Mouse (Mus musculus) heart, adult 9 months (tissue): ENCODE measurements around the gene Ift57.

Source experiments
- DNase-seq, 2 experiments: peaks; one replicate each; pipeline ENCODE4 v3.0.0; 2022; ENCODE audit warnings: low spot score in 2 of 2

Gene Ift57

DNA sequence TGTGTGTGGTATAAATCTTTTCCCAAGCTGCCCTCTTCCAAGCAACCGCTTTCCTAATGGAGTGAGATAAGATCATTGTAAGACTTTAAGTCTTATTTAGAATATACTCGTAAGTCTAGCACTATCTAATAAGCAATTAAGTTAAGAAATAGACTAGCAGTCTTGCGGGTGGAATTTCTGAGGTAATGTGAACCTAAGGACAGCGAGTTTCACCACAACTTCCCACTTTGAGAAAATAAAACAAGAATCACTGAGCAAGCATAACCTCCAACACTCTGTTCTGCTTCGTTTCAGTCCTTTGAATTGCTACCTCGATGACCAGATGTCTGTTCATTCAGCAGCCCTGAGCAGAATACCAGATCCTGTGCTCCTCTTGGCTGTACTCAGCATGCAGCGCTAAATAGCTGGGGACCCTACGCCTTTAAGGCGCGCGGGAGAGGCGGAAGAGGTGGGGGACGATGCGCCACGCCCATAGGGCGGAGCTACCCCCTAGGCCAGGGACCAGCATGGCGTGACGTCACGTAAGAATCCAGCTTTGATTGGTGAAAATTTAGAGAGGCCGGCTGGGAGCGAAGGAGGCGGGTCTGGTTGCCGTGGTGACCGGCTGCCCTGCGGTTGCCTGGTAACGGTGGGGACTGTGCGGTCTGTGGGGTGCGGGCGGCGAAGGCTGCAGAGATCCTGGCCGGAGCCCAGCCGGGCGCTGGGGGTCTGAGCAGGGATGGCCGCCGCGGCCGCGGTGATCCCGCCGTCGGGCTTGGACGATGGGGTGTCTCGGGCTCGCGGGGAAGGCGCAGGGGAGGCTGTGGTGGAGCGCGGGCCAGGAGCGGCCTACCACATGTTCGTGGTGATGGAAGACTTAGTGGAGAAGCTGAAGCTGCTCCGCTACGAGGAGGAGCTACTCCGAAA, at the start of gene Ift57:
TSS of gene Ift57 (plus strand) at position 614 of the 906 bp plus-strand sequence.
- DNase-seq: peak; percentile 98 to 99

DNA sequence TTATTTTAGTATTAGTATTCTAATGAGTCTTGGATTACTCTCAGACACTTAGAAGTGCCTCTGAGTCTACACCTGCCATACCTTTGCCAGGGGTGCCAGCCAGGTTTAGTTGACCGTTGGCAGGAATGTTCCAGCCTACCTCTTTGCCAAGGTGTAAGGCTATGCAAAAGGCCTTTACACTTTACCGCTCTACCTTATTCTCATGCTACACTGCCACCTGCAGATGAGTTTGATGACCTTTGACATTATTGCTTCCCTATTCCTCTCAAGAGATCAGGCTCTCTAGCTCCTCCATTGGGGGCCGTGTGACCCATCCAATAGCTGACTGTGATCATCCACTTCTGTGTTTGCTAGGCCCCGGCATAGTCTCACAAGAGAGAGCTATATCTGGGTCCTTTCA, 41.9 kb upstream of the Ift57 start:
- no peak for DNase-seq

DNA sequence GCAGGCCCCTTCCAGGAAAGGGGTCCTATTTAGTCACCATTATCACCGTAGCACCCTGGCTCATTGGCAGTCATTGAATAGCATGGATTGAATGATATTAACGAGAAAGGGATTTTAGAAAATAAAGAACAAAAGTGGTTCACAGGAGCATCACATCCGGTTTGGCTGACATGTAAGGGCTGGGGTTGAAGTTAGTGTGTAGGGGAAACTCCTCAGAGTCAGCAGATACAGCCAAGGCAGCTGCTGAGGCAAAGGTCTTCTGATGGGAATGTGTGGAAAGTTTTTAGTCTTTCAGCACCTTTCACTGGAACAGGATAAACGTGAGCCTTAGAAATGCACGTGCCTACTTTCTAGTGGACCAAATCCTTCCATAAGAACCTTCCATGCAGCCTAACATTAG, 41.0 kb upstream of the Ift57 start:
- DNase-seq: no peak

DNA sequence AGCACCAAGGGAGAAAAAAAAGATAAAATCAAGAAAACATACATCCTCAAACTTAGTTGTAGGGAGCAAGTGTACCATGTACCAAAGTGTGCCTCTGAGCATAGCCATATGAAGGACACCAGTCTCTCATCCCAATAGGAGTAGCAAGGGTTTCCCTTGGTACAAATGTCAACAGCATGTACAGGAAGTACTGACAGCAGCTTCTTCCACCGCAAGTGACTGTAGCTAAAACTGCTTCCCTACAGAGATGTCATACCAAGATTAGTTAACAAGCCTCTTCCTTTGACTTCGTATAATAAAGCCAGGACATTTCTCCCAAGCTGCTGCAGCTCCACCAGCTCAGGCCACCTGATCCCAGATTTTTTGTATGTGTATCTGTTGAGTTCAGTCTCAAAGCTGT, 39.9 kb upstream of the Ift57 start:
- DNase-seq: no peak

DNA sequence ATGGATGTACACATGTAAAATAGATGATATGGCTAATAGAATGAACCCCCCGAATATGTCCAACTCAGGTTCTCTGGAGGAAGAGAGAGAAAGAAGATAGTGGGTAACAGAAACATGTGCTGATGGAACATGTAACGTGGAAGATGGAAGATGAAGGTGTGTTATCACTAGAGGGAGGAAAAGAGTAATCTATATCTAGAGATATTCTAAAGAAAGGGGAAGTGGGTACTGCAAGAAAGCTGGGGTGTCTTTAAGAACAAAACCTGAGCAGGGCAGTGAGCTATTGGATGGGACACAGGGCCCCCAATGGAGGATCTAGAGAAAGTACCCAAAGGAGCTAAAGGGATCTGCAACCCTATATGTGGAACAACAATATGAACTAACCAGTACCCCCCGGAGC, 38.9 kb upstream of the Ift57 start:
- no peak for DNase-seq

DNA sequence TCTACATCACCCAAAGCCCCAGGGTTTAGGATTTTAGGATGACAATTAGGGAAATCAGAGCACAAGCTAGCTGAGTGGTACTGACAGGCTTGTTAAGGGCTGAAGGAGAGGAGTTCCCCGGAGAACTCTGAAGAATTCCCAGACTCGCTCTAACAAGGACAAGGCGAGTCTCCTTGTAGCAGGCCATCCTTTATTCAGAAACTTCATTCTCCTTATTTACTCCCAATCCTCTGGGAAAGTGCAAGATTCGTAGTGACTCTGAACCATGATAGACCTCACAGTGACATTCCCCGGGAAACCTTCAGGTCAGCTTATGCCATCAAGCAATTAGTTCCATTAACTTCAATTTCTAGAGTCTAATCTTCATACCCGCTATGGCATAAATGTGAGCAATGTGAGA, 36.8 kb upstream of the Ift57 start:
- no peak for DNase-seq

DNA sequence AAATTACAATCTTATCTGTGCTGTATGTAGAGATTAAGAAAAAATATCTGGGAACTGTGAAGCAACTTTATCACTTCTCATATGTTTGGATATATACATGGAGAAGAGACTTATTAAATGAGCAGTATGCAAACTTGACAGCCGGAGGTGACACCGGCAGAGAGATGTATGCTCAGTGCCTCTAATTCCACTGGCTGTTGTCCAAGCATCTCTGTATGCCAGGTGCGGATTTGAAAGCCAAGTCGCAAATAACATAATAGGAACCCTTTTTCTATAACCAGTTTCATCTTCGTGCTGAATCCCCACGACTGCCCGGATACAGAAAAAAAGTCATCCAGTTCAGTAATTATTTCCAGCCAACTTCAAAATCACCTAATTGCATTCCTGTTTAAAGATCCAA, 34.4 kb upstream of the Ift57 start:
- DNase-seq: no peak

DNA sequence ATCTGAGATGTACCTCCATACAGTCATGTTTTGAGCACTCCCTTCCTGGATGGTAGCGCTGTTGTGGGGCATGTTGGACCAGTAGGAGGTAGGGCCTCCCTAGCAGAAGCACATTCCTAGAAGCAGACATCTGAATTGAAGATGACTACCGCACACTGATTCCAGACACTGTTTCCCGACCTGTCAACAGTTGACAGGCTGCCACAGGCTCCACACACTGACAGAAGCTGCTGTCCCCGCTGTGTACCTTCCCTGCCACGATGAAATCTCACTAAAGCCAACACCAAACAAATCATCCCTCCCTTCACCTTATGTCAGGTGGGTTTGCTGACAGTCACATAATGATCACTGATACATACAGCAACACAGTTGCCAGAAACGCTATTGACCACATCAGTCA, 19.4 kb upstream of the Ift57 start:
- no peak for DNase-seq

DNA sequence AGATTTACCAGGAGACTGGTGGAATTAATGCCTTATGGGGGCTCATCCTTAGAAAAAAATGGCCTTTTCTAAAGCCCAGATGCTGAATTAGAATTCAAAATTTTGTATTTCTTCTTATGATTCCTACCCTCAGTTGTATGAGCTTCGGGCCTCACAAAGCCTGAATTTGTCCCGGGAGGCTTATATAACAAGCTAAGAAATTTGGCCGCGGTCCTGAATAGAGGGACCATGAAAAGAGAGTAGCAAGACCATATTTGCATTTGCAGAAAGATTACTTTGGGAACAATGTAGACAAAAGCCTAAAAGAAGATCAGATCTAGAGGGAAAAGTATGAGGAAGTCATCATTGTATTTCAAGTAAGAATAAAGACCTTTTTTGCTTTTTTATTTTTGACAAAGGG, 14.1 kb upstream of the Ift57 start:
- DNase-seq: no peak

DNA sequence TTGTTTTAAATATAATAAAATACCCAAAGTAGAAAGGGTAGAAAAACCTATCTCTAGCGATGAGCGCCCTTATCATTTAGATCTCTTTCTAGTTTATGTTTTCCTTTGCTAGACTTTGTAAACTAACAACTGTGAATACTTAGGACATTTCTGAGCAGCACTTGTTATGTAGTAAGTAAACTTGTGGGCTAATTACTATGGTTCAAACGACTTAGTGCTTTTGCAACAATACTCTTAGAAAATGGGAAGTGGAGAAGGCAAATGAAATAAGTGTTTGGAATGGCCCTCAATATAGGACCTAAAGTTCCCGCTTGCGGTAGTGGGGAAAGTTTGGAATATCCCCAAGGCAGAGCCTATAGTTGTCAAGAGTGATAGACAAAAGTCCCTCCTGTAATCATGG, 788 bp downstream of the Ift57 start:
- DNase-seq: no peak

DNA sequence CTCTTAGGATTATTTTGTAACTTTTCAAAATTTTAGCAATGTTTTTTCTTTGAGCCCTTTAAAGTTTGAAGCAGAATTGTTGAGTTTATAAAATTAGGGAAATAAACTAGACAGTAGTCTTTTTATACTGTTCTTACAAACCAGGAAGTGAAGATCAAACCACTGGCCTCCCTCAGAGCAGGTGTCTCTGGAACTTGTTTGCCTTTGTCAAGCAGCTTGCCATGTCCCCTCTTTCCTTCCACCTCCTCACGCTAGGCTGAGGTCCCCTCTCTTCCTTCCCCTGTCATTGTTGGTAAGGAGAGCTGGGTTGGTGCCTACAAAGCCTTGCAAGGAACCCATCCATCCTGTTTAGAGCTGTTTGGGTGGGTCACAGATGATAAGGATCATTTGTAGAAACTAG, 9.0 kb downstream of the Ift57 start:
- DNase-seq: no peak

DNA sequence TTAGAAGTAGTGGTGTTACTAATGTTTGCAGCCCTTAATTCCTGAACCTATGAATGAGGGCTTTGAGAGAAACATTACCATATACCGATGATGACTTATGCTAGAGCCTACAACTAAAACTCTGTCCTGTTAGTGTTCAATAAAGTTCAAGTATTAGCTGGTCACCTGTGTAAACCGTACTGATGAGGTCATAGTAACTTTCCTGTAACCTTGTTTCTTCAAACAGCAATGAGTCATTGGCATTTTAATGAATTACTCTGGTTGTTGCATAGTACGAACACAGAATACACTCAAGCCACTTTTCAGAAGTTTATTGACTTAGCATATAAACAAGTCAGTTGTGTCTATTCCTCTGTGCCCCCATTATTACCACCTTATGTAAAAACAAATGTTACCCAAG, 11.2 kb downstream of the Ift57 start:
- DNase-seq: no peak

DNA sequence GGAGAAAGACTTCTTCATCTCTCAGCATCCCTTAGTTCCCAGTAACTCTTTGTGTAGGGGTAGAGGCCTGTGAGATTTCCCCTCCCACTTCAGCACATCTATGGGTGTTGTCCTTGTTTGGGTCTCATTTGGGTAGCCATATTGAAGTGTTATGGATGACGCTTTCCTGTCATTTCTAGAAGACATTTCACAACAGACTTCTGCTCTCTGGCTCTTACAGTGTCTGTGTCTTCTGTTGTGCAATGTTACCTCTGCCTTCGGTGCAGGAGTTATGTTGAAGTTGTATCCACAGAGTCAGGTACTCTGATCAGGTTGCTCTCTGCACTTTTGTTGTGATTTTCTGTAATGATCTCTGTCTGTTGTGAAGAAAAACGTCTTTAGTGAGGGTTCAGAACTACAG, 14.3 kb downstream of the Ift57 start:
- DNase-seq: no peak

DNA sequence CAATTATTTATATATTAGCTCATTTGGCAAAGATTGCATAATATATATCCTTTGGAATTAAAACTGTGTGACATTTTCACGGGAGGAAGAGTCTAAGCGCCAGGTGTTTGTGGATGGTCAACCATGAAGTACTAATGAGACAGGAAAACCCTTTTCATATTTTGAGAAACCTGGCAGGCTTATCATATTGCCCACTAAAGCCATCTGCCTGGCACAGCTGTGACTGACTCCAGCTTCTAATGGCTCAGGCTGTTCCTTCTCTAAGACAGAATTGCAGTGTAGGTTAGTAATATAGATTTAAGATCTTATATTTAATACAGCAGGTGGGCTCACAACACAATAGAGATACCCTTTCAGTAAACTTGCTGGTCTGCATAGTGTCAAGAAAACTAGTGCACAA, 21.6 kb downstream of the Ift57 start:
- DNase-seq: no peak

DNA sequence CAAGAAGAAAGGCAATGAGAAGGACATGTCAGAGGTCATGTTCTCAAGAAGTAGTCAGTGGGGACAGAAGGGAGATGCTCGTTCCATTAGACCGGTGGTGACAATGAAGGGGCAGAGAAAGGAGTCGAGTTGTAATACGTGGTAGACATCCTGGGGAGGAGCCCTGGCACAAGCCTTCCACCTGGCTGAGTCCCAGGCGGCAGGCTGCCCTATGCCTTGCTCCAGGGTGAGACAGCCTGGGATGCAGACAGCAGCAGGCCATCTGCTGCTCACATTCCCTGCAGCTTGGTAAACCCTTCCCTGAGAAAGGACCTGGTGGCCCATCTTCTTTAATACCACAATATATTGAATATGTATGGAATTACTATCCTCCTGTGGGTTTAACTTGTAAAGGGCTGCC, 22.6 kb downstream of the Ift57 start:
- DNase-seq: no peak

DNA sequence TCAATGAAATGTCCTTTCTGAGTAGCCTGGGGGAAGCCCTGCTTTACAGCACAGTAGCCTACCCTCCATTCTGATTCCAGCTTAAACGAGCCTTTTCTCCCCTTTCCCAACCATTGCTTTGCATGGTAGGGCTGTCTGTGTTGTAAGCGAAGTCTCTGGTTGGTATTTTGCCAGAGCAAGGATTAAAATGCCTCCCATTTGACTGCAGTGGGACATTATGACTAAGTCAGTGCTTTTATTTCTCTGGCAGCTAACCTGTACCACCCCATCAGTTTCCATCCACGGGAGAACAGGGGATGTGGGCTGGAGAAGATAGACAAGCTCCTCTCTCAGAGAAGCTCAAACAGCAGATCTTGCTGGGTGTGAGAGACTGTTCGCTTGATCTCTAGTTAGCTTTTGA, 24.2 kb downstream of the Ift57 start:
- no peak for DNase-seq

DNA sequence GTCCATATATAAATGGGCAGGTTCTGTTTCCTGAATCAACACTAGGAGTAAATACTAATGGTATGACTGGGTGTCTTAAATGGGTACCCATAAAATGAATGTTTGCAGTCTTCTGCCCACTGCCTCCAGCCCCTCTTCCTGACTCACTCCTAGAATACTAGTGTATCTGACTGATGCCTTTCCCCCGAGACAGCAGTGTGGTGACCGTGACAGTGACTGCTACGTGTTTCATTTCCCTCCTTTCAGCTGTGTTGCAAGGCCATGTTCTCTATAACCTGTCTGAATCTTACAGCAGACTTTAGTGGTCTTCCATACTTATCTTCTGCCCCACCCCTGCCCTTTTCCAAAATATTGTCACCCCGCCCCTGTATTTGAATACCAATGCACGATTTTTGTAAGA, 25.2 kb downstream of the Ift57 start:
- DNase-seq: no peak

DNA sequence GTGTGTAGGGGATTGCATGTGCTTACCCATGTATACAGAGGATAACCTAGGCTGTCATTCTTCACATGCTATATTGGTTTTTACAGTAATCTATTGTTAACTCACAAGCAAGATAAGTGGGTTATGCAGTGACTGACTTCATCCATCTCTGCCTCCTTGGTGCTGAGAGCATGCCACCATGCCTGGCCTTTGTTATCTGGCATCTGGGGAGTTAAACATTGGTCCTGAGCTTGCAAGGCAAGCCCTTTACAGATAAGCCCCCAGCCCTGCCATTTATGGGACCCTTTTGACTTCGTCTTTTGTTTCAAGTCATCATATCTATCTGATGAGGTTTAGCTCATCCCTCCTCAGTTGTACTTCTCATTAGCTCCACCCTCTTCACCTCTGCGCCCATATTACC, 25.9 kb downstream of the Ift57 start:
- no peak for DNase-seq

DNA sequence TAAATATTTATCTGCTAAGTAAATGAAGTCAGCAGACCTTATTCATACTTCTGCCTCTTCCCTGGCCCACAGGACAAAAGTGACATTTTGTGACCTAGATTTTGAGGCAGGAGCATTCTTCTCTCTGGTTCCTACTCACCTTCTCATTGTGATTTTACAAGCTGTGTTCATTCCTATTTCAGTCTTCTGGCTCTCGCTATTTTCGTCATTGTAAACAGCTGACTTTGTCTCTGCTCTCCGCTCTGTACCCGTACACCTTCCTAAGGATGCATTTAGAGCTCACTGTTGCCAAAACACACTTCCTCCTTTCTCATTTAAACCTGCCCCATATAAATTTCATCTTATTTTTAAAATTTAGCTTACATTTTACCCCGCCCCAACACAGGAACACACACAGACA, 26.4 kb downstream of the Ift57 start:
- DNase-seq: no peak

DNA sequence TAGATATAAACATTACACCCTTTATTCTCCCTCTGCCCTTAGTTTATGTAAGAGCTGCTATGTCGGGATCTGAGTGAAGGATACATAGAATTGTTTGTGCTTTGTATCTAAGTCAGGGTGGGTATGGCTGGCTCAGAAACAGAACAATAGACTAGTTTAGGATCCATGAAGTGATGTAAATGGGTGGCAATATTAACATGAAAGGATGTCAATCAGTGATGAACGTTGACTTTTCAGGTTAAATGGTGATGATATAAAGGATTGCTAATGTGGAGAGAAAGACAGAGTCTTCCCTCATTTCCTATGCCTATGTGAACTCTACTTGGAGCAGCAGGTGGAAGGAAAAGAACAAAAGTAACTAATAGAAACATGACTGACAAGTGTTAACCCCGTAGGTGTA, 27.2 kb downstream of the Ift57 start:
- DNase-seq: no peak

DNA sequence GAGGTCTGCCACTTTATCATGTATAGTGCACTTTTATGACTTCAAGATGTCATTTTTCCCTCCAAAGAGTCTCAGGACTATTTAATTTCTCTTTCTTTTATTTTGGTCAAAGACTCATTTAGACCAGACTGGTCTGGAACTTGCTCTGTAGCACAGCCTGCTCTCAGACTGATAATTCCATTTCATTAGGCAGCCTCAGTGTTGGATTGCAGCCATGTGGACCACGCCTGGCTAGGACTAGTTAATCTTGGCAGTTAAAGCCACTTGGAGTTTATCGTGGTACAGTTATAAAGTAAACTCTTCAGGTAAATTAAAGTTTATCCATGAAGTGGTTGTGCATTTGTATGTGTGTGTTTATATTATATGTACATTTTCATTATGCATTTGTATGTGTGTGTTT, 27.7 kb downstream of the Ift57 start:
- DNase-seq: no peak

DNA sequence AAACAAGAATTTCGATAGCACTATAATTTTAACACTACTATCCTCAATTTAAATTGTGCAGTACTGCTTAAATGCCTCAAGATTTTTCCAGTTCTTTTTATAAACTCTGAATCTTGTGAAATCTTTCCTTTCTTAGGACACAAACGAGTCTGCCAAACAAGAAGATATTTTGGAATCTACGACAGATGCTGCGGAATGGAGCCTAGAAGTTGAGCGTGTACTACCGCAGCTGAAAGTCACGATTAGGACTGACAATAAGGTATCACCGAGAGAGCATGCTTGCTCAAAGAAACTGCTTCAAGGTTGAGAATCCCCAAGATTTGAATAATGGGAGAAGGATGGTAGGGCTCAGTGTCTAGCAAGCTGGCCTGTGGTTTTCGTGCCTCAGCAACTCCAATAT, 37.5 kb downstream of the Ift57 start:
- no peak for DNase-seq

DNA sequence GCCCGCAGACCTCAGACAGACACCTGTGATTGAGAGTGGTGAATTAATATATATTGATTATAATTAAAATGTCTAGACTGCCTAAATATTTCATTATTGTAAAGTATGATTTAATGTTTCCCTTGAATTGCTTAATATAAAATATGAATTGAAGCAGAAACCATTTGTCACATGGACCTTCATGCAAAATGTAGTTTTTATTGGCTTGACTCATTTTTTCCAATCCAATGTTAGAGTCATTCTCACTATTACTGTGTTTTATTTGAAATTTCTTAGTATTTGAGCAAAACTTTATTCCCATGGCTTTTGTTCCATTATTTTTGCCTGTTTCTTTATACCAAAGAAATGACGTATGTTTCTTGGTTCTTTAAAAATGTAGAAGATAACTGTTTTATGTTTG, 48.3 kb downstream of the Ift57 start:
- DNase-seq: no peak

DNA sequence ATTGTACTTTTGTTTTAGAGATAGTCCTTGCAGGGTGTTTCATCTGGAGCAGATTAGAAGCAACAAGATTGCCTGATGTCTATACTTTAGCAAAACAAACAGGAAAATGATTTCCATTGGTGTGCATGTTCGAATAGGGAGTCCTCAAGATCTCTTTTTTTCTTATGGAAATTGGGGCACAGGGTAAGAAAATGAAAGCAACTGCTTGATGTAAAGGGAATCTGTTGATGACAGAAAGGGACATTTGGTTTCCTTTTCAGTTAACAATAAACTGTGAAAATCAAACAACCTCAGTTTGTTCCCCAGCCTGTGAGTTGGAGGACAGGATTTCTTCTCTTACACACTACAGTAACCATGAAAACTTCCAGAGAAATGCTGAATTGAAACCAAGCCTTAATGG, 53.9 kb downstream of the Ift57 start:
- no peak for DNase-seq
